Comparison of ENCODE assay signal across 8 mouse cellular contexts in the genomic region with DNA sequence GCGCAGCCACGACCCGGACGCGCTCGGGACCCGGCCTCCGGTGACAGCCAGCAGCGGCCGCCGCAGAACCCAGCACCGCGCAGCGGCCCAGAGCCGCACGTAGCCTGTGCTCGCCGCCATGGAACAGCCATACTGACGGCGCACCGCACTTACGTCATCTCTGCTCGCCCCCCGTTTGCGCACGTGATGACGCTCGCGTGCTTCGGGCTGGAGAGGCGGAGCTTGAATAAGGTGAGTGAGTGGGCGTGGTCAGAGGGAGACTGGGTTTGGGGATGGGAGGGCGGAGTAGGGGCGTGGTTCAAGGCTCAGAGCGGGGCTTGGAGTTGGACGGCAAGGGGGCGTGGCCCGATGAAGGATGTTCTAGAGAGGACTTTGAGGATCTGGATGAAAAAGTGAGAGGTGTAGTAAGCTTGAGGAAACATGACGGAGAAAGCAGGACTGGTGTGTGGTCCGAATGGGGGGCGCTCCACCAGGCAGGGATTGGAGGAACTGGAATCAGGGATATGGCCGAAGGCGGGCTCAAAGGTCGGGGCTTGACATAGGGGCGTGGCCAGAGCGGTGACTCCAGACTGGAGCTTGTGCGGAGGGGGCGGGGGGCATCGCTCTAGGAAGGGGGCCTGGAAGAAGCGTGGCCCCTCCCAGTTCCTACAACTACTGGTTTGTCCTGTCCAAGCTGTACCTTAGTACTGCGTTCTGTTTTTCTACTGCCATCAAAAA. TPM values are rescaled to one million over a fixed set of nuclear protein-coding genes. Genes with fewer than 3 reads are reported as not detected.
DNase-seq lines count a peak whose midpoint lies in the region; ATAC-seq and TF ChIP-seq lines count a peak whose summit lies in the region.

A gene (minus strand): TSS at position 134 of the 717 bp plus-strand sequence.

- H3K27me3 ChIP-seq in E14TG2a.4 (ENCODE audit: insufficient read depth, low read length) = no peaks in the 10 kb centered on the region
- 0 out of 2 replicates have a peak, but pooled peaks cover 6% of the 10 kb centered on the region for H3K27me3 ChIP-seq in forebrain, embryonic 13.5 days
- no peaks in the 10 kb centered on the region for H3K27me3 ChIP-seq in liver, postnatal 0 days (ENCODE audit: insufficient read depth, low read length)
- no peaks in the 10 kb centered on the region for H3K27me3 ChIP-seq in neural tube, embryonic 14.5 days (ENCODE audit: control insufficient read depth, insufficient read depth, low read length)

- ATAC-seq in forebrain, embryonic 13.5 days = peak; percentile 94
- ATAC-seq in liver, postnatal 0 days = peak; percentile 91
- ATAC-seq in neural tube, embryonic 14.5 days (ENCODE audit: low read depth) = peak; percentile 91

- H3K4me1 ChIP-seq in E14TG2a.4 (replicated peaks; ENCODE audit: low read depth, low read length) = peaks cover 72% of the 10 kb centered on the region
- peaks cover 28% of the 10 kb centered on the region for H3K4me1 ChIP-seq in forebrain, embryonic 13.5 days
- H3K4me1 ChIP-seq in liver, postnatal 0 days (ENCODE audit: insufficient read depth) = peaks cover 23% of the 10 kb centered on the region
- peaks cover 18% of the 10 kb centered on the region; the same call in 1 of the 2 replicates for H3K4me1 ChIP-seq in neural tube, embryonic 14.5 days (ENCODE audit: control insufficient read depth, insufficient read depth, low read length)

- no peaks in the 10 kb centered on the region for H3K9me3 ChIP-seq in E14TG2a.4 (ENCODE audit: low read length)
- no peaks in the 10 kb centered on the region for H3K9me3 ChIP-seq in forebrain, embryonic 13.5 days (replicated peaks)
- no peaks in the 10 kb centered on the region for H3K9me3 ChIP-seq in liver, postnatal 0 days (ENCODE audit: low read length)
- H3K9me3 ChIP-seq in neural tube, embryonic 14.5 days (ENCODE audit: control insufficient read depth, low read length) = no peaks in the 10 kb centered on the region

- peak within 1 kb of the TSS; percentile 93 for H3K4me3 ChIP-seq in E14TG2a.4 (replicated peaks; ENCODE audit: low read length)
- peak within 1 kb of the TSS; percentile 92 for H3K4me3 ChIP-seq in forebrain, embryonic 13.5 days
- H3K4me3 ChIP-seq in liver, postnatal 0 days (ENCODE audit: low read depth, low read length) = peak within 1 kb of the TSS; percentile 85
- H3K4me3 ChIP-seq in neural tube, embryonic 14.5 days (ENCODE audit: low read depth, low read length) = peak within 1 kb of the TSS; percentile 82

- peak within 1 kb of the TSS; percentile 95 for H3K4me2 ChIP-seq in forebrain, embryonic 13.5 days
- H3K4me2 ChIP-seq in liver, postnatal 0 days (ENCODE audit: low read depth, low read length) = peak within 1 kb of the TSS; percentile 94
- H3K4me2 ChIP-seq in neural tube, embryonic 14.5 days (ENCODE audit: low read depth, low read length) = peak within 1 kb of the TSS; percentile 97

- peaks cover 37% of the 10 kb centered on the region for H3K36me3 ChIP-seq in E14TG2a.4 (ENCODE audit: insufficient read depth, low read length)
- peaks cover 22% of the 10 kb centered on the region for H3K36me3 ChIP-seq in forebrain, embryonic 13.5 days (ENCODE audit: poor library complexity, severe bottlenecking)
- peaks cover 8% of the 10 kb centered on the region for H3K36me3 ChIP-seq in liver, postnatal 0 days (replicated peaks; ENCODE audit: insufficient read depth, low read length)
- H3K36me3 ChIP-seq in neural tube, embryonic 14.5 days (ENCODE audit: control insufficient read depth, insufficient read depth, low read length) = peaks cover 9% of the 10 kb centered on the region; the same call in 1 of the 2 replicates

- peak within 1 kb of the TSS; percentile 48 for H3K27ac ChIP-seq in forebrain, embryonic 13.5 days
- peak within 1 kb of the TSS; percentile 80 for H3K27ac ChIP-seq in liver, postnatal 0 days (ENCODE audit: low read depth)
- H3K27ac ChIP-seq in neural tube, embryonic 14.5 days (ENCODE audit: low read depth, low read length) = peak within 1 kb of the TSS; percentile 72

- under 1% methylated on average over 49 of the region's 51 CpGs for WGBS in forebrain, embryonic 13.5 days
- WGBS in large intestine, adult 2 months = under 1% methylated on average over 51 of the region's 51 CpGs
- whole genome bisulfite sequencing in liver, postnatal 0 days (ENCODE audit: insufficient replicate concordance) = under 1% methylated on average over 44 of the region's 51 CpGs
- WGBS in neural tube, embryonic 14.5 days = 0% methylated on average over 48 of the region's 51 CpGs

- no peak for TF ChIP-seq CTCF in E14TG2a.4 (conservative IDR thresholded peaks at IDR 0.05; ENCODE audit: low read length)
- 0 out of 2 replicates have a peak, but pooled peaks have one; percentile 1 for TF ChIP-seq CTCF in liver, postnatal 0 days (IDR thresholded peaks at IDR 0.05; ENCODE audit: low read depth)

- DNase-seq in c-Kit-positive CD71-positive TER-119-positive erythroid progenitor cells, embryonic 14.5 days (ENCODE audit: low spot score) = peak; percentile 97
- peak; percentile 96 to 97 for DNase-seq in heart, postnatal 10 days
- peak; percentile 96 for DNase-seq in large intestine, adult 2 months (ENCODE audit: low read depth, low spot score)
- peak; percentile 98 for DNase-seq in liver, postnatal 0 days
- DNase-seq in testis, postnatal 10 days (ENCODE audit: low spot score) = peak; percentile 99

- intact Hi-C loops in heart, postnatal 10 days (cut with DNase I) = loop anchor here (5.0 kb wide), 1 partner anchor 40 kb away; no protein-coding TSS in a partner anchor

- H3K9ac ChIP-seq in forebrain, embryonic 13.5 days = peak within 1 kb of the TSS; percentile 88
- H3K9ac ChIP-seq in liver, postnatal 0 days (replicated peaks) = peak within 1 kb of the TSS; percentile 86
- H3K9ac ChIP-seq in neural tube, embryonic 14.5 days (replicated peaks; ENCODE audit: low read depth, low read length) = peak within 1 kb of the TSS; percentile 86

- no peak for TF ChIP-seq EP300 in liver, postnatal 0 days (IDR thresholded peaks at IDR 0.05; ENCODE audit: low read depth)

RNA-seq across cellular contexts. Expression of the gene that starts here (rescaled TPM):
- 41.2 and 47.1 TPM in 2 replicates for polyA plus RNA-seq in forebrain, embryonic 13.5 days (2015; fragmentation: Nextera tagmentation; extraction: Ambion mirVana)
- 10 to 100 TPM; 93.9 to 99.2 TPM for total RNA-seq in heart, postnatal 10 days (2021)
- polyA plus RNA-seq in large intestine, adult 2 months (2012; rRNA removed) = 45.1 and 53.6 TPM in 2 replicates
- polyA plus RNA-seq in liver, postnatal 0 days (2015; fragmentation: Nextera tagmentation; extraction: Ambion mirVana) = 29.8 and 31.9 TPM in 2 replicates
- 40.7 and 45.6 TPM in 2 replicates for polyA plus RNA-seq in neural tube, embryonic 14.5 days (2014; fragmentation: Nextera tagmentation; extraction: Ambion mirVana)

Comparison
In these comparisons a context has a peak if more than half of its experiments do, and no peak if none do; other contexts are left out.
1. Peak in every context shown above with its lines: DNase-seq, ATAC-seq, H3K4me3 ChIP-seq and H3K27ac ChIP-seq.